Mouse (Mus musculus): ENCODE data around the gene Plch1.

GRCm38 (mm10) chr3:63895786-63896185, 3.5 kb downstream of the Plch1 start:
- TF ChIP-seq CTCF (IDR thresholded peaks at IDR 0.05; ENCODE audit: control insufficient read depth, insufficient read depth, low read length) (no peak), POLR2A (IDR thresholded peaks at IDR 0.05; ENCODE audit: borderline replicate concordance, control insufficient read depth, low read depth, low read length) (no peak)
